Mouse (Mus musculus) heart, adult 9 months (tissue): ENCODE results near the gene Apob.
"Not testable (repeated sequence)": the region's sequence is repeated elsewhere in the genome, so short reads cannot be mapped to it uniquely, and the experiment has no call there.

Experiments
- DNase-seq, 2 experiments: peaks; one replicate each; pipeline ENCODE4 v3.0.0; 2022; ENCODE audit warnings: low spot score in 2 of 2

The Apob gene

DNA sequence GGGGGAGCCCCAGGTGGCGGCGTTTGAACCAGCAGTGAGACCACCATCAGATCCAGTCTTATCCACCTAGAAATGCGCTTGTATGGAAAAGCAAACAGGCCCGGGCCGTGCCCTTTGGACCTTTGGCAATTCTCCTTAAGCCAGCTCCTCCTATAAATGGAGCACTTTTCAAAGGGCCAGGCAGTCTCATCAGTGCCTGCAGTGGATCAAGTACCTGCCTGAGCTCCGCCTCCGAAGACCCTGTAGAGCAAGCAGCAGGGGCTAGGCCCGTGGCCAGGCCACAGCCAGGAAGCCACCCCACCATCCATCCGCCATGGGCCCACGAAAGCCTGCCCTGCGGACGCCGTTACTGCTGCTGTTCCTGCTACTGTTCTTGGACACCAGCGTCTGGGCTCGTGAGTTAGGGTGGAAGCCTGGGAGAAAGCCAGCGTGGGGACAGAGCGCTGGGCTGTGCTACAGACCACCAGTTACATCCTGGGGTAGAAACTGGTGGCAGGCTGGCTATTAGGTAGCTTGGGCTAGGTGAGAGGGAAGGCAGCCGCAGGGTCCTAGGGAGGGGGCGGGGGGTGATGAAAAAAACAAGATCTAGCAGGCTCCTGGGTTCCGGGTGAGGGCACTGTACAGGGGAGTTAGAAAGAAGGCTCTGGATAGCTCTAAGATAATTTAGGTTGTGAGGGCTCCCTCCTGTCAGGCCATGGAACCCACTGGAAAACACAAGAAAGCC lies at the start of gene Apob:
Gene Apob (plus strand): TSS at position 183 of the 724 bp plus-strand sequence.
- no peak for DNase-seq

DNA sequence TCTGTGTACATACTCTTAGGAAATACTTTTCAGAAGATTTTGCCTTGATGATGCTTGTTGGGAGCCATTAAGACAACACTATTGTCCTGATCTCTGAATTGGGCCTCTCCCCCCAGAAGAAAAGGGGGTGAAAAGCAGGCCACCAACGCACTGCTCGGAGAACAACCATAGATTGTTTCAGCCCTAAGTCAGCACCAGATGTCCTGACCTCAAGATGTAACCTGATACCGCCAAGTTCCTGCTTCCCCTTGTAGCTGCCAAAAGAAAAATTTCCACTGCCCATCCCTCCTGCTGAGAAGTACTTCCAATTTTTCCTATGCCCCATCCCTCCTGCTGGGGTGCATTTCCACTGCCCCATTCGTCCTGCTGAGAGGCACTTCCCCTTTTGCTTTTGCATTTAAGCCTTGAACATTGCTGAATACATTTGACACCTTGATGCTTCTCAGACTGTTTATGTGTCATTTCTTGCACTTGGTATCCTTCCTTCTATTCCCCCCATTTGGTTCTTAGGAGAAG lies 45.0 kb upstream of the Apob start:
- no peak for DNase-seq

DNA sequence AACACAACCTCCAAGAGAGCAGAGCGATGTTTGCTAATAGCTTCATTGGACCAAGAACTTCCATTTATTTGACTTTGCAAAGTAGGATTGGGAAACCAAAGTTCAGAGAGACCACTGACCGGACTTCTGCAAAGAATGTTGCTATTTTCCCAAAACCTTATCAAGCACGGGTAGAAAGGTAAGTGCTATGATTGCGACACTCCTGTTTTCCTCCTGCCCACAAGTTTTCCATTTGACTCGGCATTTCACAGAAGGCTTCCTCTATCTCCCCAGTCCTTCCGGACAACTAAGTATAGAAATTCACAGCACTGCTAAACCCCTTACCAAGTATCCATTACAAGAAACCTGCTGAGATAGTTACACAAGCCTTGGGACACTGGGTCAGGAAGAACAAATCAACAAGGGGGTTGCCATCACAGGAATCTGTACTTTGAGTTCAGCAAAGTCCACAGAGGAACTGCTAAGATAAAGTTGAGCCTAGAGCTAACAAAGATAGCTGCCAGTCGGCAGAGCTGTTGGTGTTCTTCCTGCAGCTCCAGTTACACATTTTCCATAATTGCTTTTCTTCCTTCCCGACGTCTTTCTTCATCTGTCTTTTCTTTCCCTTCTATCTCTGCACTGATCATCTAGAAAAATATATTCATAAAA lies 27.2 kb upstream of the Apob start:
- no peak for DNase-seq

DNA sequence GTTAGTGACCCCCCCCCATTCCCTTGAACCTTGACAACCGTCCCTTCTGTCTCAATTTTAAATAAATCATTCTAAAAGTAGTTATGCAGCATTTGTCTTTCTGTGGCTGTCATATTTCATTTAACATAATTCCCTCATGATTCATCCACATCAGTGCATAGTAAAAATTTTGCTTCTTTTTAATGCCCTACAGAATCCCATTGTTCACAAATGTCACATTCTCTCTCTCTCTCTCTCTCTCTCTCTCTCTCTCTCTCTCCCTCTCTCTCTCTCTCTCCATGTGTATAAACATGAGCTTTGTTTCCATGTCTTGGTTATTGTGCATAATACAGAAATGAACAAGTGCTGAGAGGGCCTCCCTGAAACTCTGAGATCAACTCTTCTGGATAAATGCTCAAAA lies 18.6 kb upstream of the Apob start:
- no peak for DNase-seq

DNA sequence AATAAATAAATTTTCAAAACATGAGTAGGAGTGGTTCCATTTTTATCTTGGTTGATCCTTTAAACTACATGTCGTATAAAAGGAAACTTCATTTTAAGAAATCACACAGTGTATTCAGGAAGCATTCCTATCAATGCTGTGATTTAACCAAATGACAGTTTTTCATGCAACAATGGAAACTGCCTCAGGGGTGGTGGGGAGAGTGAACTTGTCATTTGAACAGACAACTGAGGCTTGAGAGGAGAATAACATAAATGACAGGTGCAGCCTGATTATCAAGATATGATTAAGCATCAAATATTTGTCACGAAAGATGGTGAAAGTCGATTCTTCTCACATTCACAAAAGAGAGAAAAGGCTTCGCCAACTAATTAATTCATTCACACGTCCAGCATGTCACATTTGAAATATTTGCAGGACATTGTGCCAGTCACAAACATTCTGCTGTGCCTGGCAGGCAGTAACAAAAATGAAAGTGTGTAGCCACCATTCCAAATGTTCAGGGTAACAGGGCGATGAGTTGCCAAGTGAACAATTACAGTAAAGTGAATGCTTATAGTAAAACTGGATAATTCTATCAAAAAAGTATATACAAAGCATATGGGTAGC lies 18.0 kb upstream of the Apob start:
- DNase-seq: no peak

DNA sequence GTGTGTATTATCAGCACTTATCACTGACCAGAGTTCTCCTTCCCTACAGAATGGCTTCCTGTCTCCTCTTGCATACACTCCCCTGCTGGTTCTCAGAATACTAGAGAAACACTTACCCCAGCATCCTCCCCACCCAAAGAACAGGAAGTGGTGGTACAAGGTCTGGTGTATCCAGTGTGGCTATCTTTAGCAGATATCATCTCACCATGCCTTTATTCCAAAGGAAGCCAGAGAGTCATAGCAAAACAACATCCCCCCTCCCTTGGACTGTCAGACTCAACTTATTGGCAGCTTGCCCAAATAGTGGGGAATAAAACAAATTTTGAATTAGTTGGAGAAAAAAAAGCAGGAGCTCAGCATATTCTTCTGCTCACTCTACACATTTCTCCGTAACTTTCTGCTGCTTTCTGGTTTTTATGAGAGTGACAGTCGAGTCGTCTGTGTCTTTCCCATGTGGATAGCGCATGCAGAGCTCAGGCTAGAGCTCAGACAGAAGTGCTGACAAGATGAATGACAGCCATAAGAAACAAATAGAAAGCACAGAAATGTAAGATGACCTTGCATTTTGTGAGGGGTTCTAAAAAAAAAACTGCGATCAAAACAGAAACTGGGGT lies 15.0 kb upstream of the Apob start:
- DNase-seq: no peak

DNA sequence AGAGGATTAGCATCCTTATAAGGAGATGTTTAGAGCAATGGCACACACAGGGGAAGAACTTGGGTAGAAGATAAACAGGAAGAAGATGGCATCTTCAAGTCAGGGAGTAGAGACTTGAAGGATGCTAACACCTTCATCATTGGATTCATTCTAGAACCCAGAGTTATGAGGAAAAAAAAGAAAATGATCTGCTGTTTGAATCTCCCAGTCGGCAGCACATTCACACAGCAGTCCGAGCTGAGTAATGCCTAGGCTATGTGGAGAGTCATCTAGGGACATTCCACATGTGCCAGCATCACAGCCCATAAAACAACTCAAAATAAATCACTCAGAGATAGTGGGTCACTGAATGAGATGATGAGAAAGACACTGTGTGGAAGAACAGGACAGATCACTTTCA lies 10.2 kb upstream of the Apob start:
- DNase-seq: no peak

DNA sequence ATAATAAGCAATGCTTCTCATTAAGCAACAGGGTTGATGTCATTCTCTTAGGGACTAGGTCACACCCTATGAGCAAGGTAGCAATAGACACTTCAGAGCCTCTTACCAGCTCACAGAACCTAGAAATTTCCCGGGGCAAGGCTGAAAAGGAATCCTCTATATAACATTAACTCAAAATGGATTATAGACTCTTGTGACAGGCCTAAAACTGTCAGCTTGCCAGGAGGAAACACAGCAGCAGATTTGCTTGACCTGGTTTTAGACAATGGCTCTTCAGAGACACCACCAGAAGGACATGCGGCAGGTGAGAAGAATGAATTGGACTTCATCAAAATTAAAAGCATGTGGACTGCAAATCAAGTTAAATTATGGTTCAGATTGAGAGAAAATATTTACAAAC lies 7.1 kb upstream of the Apob start:
- no peak for DNase-seq

DNA sequence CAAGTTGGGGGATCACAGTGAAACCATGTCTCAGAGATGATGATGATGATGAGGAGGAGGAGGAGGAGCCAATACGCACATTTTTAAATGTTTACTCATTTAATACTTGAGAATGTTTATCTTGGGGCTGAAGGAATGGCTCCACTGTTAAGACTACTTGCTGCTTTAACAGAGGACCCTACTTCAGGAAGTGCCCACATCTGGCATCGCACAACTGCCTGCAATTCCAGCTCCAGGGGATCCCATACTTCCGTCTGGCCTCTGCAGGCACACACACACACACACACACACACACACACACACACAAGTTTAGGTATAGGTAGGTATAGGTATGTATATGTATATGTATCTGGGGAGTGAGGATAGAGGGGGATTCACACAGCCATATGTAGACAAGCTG lies 6.6 kb upstream of the Apob start:
- no peak for DNase-seq

DNA sequence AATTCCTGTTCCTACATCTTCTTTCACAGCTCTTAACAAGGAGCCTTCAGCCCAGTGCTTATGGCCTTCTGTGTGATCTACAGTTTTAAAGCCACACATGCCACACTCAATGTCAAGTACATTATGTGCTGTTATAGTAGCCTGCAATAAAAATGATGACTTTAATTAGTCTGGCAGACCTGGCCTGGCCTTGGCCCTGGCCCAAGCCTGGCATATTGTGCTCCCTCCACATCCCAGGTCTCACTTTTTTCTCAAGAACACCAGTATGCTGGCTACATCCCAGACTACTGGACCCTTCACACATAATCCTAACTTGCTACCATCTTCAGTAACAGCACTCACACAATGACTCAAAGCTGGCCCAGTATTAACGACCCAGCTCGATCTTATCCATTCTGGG lies 5.7 kb upstream of the Apob start:
- no peak for DNase-seq

DNA sequence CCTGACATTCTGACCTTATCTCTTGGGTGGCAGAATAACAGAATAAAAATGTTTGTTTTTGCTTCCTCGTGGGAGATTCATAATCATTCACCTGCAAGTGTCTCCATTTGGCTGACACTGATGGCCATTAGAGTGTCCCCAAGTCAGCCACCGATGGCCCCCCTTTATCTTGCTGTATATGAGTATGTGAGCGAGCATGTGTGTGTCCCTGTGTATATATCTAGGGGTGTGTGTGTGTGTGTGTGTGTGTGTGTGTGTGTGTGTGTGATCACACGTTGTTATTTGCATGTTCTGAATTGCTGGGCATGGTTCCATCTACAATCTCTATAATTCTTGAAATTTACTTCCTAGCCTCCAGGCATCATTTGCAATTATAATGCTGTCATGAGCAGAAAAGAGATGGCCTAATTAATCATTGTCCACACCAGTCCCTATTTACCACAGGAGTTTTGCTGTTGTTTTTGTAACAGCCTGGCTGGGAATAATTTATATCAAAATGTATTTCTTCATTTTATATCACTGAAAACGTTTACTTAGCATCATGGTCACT lies 3.6 kb upstream of the Apob start:
- DNase-seq: no peak

DNA sequence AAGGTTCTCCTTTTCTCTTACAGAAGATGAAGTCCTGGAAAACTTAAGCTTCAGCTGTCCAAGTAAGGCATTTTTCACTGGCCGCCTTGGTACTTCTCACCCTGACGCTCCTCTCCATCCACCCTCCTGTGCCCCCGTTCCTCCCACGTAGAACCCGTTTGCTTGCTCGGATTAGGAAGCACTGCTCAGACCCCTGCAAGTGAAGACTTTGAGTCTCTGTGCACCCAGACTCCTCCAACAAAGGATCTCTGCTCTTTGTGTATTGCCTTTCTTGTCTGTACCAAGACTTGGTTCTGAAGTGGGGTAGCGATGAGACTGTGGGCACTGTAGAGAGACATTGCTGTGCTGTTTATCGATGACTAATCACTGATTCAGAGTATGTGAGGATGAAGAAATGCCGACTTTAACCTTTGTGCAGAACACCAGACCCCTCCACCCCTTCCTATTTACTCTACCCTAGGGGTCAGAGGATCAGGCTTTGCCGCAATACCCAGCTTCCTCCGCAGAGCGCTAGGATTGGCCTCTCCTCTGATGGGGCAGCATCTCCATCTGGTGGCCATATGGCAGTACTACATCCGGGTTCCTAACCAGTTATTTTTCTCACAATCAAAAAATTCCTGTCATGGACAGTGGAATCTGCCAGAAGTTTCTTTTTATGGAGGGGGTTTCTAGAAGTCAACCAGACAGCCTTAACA lies 889 bp downstream of the Apob start:
- peak; percentile 4 to 18 for DNase-seq

DNA sequence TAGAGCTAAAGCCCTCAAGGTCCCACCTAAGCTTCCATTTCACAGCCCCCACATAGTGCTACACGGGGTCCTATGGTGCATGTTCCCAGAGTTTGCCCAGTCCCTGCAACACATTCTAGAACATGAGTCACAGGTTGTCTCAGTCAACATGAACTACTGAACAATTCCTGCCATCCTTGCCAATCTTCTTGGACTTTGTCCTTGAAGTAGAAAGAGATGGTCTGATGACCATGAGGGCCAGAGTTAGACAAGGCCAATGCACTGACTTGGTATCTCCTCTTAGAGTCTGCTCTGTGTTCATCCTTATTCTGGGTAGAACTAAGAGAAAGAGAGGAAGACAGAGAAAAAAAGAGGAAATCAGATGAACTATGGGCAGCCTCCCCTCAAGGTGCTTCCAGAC lies 7.0 kb downstream of the Apob start:
- DNase-seq: no peak

DNA sequence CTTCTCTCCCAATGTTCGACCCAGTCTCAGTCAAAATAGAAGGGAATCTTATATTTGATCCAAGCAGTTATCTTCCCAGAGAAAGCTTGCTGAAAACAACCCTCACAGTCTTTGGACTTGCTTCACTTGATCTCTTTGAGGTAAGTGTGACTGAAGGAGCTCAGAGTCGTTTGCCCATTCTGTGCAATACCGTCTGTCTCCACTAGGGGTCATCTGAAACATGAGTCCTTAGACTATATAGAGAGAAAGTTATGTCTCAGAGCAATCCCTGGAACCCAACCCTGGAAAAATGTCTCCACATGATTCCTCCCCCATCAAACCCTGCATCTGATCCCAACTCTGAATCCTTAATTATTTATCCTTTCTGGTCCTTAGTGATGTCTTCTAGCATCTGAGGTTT lies 13.4 kb downstream of the Apob start:
- DNase-seq: peak in 1 of 2 experiments; percentile 8

DNA sequence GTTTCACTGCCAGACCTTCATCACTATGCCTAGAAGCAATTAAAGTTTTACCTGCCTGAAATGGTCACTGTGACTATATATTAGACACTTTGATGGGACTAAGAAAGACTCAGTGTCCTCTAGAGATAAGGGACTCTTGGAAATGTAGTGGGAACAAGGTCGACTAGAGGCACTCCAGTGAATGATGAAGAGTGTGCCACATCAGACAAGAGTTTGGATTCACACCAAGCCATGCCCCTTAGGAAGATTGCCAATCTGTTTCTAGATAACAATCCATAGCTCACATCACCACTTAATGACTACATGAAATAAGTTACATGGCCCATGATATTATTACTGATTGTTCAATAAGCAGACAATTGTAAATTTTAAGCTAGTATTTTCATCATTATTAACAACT lies 14.1 kb downstream of the Apob start:
- DNase-seq: no peak

DNA sequence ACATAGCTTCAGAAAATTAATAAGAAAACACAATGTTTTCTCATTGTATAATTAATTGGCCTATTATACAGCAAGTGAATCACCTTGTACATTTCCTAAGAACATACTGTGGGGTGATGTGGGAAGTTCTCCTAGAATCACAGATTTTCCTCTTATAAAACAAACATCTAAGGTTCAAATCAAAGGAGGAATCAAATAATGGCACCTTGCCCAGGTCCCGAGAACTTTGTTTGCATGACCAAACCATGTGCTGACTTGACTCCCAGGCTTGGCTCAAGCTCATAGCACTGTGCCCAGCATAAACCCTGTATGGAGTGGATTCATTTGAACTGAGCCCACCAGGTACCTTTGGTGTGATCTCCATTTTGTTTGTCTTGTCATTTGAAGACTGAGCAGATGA lies 43.5 kb downstream of the Apob start:
- no peak for DNase-seq

DNA sequence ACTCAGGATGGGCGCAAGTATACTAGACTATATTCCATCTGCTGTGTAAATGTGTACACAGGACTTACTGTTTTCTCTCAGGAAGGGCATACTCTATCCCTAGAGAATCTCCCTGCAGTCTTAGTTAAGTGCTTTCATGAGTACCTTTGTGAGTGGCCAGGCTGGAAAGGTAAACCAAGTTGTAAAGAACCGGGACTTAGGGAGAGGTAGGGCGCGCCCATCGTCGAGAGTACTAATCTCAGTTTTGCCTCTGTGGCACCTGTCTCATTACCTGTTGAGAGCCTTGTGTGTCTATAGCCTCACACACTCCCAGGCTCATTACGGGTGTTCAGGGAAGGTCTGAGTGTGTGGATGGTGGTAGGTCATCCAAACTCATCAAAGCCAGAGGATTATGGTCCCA lies 52.1 kb downstream of the Apob start:
- DNase-seq: no peak

DNA sequence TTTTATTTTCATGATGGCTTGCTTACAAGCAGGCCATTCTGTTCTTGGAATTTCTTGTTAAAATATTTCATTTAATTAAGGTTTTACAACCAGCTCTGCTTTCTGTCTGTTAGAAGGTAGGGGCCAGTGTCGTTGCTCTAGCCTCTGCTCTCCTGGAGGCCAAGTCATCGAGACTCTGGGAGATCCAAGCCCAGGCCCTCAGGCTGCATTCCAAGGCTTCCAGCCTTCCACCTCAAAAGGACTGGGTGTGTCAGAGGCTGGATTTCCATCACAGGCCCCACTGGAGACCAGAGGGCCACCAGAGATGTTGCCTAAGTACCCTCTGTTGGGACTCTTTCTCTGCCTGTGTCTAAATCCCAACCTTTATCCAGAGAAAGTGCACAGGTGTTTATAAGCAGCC lies 52.6 kb downstream of the Apob start:
- no peak for DNase-seq

DNA sequence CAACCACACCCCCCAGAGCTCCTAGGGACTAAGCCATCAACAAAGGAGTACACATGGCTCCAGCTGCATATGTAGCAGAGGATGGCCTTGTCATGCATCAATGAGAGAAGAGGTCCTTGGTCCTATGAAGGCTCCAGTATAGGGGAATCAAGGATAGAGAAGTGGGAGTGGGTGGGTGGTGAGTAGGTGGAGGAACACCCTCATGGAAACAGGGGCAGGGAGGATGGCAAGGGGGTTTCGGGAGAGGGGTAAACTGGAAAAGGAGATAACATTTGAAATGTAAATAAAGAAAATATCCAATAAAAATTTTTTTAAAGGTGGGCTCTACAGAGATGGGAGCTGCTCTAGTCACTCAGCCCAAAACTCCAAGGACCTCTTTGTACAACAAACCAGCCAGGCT lies 53.7 kb downstream of the Apob start:
- not testable (repeated sequence) for DNase-seq

DNA sequence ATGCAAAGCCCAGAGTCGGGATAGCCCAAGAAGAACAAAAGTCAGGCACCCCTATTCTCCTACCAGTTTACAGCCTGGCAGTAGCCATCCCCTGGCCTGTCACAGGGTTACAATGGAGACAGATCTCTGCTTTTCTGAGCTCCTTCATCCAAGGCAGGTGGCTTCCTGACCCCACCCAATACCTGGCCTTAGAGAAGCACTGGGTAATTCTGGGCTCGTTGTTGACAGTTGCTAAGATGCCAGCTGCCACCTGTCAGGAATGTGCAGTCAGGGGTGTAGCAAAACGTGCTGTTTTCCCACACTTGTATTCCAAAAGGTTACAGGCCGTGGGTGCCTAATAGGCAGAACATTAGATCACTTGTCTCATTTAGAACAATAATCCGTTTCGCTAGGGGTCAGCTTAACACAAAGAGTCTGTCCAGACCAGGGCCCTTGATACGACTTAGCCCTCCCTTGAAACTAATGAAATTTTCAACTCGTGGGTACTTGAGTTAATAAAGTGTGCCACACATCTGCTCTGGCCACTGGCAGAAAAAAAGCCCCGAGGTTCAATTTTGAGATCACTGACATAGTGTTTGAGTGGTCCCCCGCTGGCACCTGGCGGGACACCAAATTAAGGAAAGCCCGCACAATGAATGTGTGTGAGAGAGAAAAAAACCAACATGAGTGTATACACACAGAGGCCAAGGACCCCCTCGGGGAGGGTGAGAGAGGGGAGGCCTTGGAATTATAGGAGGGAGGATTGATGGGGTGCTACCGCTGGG lies 54.3 kb downstream of the Apob start:
- DNase-seq: no peak

DNA sequence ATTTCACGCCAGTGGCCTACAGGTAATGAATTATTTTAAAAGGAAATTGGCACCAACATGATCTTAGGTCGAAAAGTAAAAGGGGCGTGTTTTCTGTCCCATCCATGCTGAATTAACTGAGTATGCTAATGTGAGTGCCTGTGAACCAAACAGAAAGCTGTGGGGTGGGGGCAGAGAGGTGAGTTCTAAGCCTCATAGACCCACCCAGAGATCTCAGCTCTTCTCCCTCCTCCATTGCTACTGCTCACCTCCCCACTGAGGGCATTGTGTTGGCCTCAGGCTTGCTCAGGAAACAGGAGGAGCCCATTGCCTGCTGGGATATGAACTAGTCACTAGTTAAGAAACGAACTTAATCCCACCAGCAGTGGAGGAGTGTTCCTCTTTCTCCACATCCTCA lies 54.9 kb downstream of the Apob start:
- no peak for DNase-seq
